Mouse (Mus musculus): Measurements from ENCODE around the gene Rpl38.

Gene Rpl38

DNA sequence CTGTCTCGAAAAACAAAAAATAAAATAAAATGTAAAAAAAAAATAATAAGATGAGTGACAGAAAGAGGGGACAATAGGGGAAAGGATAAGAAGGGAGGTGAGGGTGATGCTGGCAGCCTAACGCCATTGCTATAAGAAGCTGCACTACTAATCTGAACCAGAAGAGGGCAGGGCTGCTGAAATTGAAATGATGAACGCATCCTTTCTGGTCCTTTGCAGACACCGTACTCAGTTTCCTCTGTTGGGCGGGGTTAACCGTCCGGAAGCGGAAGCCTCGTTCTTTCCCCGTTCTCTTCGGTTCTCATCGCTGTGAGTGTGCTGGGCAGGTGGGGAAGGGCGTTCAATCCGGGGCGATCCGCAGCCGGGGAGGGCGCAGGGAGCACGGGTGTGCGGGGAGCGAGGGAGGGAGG, at the start of gene Rpl38:
Rpl38 (plus strand) TSS at position 224 of the 410 bp plus-strand sequence.
- peak; percentile 92 for DNase-seq (ENCODE audit: low spot score)

DNA sequence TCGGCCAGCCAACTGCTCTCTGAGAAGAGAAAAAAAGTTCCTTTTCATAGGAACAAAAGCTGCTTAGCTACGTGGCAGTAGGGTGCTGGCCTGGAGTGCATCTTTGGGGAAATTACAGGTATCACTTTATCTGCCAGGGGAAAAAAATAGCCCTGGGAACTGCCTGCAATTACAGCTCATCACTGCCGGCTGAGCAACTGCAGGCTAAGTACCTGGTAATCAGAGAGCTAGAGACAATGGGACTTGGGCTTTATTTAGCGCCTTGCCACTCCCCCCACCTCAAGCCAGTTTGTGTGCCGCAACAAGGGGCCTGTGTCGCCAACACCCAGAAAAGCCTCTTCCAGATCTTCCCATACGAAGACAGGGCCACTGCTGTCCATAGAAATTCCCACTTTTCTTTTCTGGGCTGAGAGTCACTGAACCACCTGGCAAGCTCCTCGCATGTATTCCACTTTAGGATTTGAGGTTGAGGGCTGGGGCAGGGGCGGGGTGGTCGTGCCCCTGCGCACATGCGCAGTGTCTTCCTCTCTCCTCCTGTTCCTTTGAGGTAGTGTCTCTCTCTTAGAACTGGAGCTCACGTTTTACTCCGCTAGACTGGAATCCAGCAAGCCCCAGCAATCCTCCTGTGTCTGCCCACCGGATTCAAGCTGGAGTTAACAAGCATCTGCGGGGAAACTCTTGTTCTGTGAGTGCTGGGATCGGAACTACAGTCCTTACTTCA, 49.5 kb upstream of the Rpl38 start:
- DNase-seq (ENCODE audit: low spot score): no peak

DNA sequence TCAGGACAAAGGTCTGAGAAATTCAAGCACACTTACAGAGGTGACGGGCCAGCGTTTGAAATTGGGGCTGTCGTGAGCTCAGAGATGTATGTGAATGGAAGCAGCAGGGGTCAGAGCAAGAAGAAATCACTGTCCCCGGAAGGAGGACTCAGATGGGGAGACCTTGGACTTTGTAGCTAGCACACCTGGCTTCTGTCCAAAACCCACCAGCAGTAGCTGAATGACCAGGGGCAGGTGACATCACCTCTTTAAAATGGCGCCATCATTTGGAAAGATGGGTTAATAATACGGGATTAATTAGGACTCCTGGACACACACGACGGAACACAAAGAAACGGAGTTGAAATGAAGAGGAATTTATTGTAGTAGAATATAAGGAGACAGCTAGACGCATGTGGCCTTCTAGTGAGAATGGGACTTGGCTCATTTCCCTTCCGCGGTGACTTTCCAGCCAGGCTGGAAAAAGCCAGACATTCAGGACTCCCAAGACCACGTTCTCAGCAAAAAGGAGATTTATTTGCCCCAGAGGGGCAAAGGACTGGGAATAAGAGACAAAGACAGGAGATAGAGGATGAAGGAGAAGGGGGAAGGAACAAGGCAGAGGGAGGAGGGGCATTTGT, 42.1 kb upstream of the Rpl38 start:
- no peak for DNase-seq (ENCODE audit: low spot score)

DNA sequence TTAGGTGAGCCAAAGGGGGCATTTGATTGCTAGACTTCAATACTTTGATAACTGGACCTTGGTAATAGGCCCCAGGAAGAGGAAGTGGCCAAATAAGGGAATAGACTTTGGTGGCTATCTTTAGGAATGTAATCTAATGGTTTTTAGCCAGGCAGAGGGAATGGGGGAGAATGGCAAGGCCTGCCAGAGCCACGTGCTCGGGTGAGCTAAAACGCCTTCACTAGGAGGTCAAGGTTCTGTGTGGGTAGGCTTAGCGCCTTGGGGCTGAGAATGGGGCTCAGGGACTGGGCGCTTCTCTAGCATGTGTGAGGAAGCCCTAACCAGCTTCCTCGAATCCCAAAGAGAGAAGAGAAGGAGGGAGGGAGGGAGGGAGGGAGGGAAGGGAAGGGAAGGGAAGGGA, 41.3 kb upstream of the Rpl38 start:
- no peak for DNase-seq (ENCODE audit: low spot score)

DNA sequence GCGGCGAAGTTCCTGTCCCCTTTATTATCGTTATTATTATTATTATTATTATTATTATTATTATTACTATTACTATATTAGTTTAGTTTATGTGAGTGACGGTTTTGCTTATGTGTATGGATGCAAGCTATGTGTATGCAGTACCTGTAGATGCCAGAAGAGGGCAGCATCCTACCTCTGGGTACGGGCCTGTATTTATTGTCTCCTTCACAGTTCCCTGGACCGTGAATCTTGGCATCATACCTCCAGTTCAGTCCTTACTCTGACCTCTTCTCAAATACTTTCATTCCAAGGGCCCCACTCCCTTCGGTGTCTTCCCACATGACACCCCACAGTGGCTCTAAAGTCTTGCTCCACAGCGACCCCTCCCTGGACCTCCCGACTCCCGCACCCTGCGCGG, 40.3 kb upstream of the Rpl38 start:
- no peak for DNase-seq (ENCODE audit: low spot score)

DNA sequence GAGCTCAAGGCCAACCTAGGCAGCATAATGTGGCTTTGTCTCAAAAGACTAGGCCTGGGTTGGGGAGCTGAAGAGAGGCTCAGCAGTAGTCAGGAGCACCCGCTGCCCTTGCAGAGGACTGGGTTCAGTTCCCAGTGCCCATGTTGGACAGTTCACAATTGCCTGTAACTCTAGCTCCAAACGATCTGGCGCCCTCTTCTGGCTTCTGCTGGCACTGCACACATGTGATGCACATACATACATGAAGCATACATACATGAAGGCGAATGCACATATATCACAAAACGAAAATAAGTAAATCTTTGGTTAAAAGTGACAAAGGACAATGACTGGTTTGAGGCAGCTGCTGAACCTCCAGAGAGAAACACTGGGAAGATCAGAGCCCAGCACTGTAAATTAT, 38.3 kb upstream of the Rpl38 start:
- DNase-seq (ENCODE audit: low spot score): no peak

DNA sequence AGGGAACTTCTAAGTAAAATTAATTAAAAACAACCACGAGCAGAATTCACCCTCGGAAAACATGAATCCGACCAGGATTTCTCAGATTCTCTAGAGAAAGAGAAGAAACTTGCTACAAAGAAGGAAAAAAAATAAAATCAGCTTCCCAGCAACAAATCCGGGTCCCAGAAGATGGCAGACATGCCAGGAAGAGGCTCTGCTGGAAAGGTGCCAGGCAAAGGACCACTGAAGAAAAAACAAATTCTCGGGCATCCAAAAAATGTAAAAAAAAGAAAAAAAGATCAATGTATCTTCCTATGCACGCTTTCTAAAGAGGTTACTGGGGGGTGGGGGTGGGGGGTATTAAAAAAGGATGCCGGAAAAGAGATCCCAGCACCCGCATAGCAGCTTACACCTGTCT, 36.1 kb upstream of the Rpl38 start:
- no peak for DNase-seq (ENCODE audit: low spot score)

DNA sequence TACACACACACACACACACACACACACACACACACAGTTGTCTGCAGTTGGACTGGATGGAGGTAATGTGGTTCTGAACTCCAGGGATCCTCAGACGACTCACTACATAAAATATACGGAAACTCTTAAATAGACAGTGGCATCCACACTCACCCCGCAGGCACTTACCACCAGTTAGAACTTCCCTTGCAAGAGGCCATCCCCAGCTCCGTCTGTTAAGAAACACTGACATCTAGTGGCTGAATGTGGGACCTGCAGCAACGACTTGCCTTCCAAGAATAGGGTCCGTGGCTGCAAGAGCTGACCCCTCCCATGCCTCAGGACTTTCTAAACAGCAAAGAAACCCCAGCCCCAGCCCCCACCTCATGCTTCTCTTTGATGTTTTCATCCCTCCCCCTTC, 32.0 kb upstream of the Rpl38 start:
- peak; percentile 77 for DNase-seq (ENCODE audit: low spot score)

DNA sequence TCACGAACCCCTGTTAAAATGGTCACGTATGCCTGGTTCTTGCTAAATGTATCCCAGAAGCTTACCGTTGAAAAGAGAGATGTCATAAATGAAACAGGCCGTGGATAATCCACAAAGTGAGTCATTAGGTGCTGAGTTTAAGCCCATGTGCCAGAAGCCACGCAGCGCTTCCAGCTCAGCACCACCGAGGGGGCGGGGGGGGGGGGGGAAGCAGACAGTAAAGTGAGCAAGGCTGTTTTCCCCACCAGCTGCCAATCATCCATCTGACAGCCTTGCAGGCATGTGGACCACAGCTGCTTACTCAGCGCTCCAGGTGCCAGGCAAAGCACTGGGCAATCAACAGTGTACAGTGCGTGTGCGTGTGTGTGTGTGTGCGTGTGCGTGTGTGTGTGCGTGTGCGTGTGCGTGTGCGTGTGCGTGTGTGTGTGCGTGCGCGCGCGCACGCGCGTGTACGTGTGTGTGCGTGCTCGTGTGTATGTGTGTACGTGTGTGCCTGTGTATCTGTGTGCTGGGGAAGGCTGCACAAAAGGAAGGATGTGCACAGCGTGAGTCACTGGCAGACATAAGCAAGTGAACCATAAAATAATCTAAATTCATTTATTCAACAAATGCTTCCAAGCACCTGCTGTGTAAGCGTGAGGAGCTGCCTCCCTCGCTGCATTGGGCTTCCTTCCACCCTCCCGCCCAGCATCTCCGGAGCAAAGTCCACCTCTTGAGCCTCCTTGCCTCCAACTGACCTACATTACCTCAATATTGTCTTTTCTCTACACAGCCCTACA, 31.4 kb upstream of the Rpl38 start:
- DNase-seq (ENCODE audit: low spot score): no peak

DNA sequence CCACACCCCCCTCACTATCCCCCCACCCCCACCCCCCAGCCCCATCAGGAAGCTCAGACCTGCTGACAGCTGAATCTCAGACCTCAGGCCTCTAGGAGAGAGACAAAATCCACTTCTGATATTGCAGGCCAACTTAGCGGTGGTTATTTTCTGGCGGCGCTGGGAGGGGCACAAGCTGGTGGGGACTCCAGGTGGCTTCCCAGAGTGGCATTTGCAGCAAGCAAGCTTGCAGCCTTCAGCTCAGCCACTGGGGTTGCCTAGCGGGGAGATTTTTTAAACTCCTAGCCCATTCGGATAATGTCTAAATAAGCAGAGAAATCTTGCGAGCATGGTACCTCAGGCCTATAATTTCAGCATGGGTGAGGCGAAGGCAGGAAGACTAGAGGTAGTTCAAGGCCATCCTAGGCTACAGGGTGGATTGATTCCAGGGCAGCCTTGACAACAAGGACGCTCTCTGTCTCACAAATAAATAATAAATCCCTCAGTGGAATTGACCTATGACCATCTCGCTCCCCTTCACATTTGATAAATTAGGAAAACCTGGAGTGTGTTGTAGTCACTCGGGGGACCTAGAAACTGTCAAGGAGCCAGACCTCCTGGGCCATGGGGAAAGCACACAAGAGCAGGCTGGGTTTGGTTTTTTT, 29.6 kb upstream of the Rpl38 start:
- no peak for DNase-seq (ENCODE audit: low spot score)

DNA sequence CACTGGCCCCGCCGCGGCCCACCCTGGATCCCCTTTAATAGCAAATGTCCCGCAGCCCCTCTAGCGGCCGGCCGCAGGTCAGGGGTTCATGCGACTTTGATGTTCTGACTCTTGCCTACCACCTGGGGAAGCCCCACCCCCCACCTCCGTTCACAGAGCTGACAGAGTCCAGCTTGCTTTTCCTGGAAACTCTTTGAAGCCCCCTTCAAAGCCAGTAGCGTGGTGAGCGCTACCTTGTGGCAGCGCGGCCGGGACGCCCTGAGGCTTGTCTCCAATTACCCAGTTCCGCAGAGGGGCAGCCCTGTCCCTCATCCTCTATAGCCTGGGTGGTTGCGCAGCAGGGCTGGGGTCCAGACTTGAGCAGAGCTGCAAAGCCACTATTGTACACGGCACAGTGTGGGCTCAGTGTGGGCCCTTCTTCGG, 28.6 kb upstream of the Rpl38 start:
- DNase-seq (ENCODE audit: low spot score): no peak

DNA sequence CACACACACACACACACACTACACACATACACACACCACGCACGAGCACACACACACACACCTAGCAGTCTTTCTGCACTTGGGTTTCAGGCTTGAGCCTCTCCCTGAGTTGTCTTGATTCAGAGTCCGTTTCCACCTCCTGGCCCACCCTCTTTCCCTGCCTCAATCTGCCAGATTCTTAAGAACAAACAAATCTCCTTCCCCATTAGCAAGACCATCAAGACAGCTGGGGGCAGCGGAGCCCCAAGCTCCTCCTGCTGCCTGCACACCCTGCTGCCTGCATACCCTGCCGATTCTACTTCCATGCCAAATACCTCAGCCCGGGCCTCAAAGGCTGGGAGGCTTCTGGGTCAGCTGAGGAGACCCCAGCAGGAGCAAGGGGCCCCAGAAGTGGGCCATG, 27.7 kb upstream of the Rpl38 start:
- DNase-seq (ENCODE audit: low spot score): no peak

DNA sequence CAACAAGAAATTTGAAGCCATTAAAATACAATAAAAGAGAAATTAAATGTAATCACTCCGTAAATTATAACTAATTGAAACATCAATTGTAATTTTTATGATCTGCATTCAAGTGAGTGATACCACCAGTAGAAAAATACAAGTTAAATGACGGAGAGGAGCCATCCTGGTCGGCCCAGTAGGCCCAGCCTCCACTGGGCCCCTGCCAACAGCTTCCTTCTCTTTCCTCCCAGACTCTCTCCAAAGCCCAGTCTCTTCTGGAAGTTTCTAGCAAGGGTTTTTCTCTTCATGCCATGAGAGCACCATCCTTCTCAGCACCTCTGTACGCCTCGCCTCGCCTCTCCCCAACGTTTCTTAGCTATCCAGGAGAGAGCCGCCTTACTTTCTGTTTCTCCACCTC, 27.2 kb upstream of the Rpl38 start:
- no peak for DNase-seq (ENCODE audit: low spot score)

DNA sequence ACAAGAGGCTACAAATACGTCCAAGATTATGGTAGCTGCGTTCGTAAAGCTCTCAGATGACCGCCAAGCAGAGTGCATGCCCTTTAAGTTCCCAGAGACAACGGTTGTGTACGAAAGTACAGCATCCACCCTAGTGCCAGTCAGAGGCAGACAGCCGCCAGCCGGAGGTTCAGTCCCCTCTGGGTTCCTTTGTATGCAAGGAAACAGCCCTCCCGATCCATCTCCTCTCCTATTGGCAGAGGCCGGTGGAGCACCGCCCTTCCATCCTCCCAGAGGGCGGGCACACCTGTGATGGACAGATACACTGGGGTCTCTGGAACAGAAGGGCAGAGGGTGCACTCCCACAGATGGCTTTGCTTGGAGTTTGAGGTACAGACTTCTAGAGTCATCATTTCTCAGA, 26.1 kb upstream of the Rpl38 start:
- DNase-seq (ENCODE audit: low spot score): no peak

DNA sequence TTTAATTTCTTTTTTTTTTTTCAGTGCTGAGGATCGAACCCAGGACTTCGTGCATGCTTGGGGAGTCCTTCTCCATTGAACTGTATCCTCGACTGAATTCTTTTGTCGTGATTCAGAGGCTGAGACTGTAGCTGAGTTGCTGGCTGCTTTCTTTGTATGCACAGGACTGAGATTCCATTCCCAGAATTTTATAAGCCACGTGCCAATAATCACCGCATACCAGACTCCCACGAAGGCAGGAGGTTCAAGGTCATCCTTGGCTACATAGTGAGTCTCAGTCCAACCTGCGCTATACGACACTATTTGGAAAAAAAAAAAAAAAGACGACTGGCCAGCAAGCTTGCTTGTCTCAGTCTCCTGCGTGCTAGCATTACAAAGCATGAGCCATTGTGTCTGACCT, 25.4 kb upstream of the Rpl38 start:
- DNase-seq (ENCODE audit: low spot score): no peak

DNA sequence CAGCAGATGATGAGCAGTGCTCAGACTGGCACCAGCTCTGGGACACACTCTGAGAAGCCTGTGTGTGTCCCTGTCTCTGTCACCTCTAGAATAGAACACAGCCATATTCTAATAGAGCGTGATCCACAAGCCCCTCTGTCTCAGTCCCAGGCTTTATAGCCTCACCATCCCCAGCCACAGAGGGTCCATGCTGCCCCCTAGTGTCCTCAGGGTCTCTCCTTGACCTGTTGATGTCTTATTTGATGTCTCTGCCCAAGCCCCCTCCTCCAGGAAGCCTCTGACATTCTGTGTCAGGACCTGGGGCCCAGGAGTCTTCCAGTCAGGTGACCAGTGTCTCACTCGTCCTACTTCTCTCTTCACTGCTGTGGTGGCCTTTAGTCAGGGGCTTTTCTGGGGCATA, 24.2 kb upstream of the Rpl38 start:
- no peak for DNase-seq (ENCODE audit: low spot score)

DNA sequence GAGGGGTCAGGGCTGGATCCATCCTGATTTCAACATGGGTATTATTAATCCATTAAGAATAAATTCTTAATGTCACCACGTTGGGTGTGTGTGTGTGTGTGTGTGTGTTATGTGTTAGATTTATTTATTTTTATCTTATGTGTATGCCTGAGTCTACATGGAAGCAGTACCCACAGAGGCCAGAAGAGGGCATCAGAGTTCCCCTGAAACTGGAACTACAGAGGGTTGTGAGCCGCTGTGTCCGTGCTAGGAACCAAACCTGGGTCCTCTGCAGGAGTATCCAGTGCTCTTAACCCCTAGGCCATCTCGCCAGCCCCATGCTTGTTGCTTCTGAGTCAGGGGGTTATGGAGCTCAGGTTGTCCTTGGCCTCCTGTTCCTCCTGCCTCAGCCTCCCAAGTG, 18.8 kb upstream of the Rpl38 start:
- DNase-seq (ENCODE audit: low spot score): no peak

DNA sequence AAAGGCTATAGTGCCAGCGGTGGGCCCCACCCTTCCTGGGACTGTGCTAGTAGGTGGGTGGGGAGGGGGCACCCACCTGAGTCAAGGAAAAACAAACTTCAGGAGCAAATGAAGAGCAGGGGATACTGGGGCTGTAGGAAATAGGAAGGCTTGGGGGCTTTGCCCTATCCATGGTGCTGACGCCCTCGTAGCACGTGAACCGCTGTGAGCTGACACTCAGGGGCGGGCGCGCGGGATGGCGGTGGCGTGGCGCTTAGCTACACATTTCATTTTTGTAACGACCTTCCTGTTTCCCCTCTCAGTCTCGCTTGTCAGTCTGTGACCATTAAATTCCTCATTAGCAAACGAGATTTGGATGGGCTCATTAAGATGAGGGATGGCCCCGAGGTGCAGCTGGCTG, 15.8 kb upstream of the Rpl38 start:
- no peak for DNase-seq (ENCODE audit: low spot score)

DNA sequence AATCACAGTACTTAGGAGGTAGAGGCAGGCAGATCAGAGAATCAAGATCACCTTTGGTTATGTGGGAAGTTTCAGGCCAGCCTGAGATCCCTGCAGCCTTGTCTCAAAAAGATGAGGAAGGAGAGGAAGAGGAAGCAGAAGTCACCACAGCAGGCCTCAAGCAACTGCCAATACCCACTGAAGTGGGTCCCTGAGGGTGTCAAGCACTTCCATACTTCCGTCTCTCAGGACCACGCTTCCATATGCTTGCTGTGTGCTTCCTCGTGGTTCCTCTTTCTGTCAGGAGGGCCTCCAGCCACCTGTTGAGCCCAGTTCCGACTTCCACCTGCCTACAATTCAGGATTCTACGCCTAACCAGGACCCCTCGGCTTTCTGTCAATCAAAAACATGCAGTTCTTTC, 14.7 kb upstream of the Rpl38 start:
- no peak for DNase-seq (ENCODE audit: low spot score)

DNA sequence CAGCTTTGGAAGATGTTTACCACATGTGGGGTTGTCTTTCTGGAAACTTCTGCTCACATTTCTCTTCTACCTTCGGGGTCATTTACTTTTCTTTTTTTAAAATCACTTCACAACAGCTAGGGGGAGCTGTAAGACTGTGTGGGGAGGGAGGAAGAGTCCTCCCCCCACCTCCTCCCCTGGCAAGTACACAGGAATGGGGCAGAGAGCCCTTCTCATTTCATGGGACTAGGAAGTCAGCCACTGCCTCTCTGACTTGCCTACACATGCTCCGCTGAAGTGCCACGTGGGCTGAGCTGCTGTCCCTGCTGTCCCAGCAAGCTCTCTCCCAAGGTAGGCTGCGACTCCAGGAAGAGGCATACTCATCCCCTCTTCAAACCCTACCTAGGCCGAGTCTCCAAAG, 13.8 kb upstream of the Rpl38 start:
- no peak for DNase-seq (ENCODE audit: low spot score)

DNA sequence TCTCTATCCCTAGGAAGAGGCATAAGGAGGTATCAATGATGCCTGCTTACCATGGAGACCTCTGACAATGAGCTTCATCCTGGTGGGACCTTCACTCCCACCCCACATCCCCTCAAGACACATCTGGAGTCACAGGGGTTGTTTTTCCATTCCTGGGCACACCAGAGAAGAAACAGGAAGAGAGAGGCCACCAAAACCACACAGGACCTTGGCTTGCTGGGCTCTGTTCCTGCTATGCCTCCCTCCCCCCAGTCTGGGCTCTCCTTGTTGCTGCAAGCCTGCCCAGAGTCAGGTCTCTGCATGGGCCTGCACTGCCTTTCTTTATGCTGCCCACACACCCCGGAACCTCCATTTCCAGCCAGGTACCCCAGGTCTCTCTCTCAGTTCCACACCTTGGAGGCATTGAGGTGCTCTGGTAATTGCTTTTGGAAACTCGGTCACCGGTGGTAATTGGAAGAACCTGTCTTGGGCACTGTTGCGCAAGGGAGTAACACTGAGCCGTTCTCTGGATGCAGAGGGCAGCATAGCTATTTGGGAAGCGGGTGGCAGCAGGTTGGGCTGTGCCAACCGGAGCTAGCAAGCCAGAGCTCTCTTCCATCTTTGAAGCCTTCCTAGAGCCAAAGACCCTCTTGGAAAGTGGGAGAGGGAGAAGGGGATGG, 12.8 kb upstream of the Rpl38 start:
- no peak for DNase-seq (ENCODE audit: low spot score)

DNA sequence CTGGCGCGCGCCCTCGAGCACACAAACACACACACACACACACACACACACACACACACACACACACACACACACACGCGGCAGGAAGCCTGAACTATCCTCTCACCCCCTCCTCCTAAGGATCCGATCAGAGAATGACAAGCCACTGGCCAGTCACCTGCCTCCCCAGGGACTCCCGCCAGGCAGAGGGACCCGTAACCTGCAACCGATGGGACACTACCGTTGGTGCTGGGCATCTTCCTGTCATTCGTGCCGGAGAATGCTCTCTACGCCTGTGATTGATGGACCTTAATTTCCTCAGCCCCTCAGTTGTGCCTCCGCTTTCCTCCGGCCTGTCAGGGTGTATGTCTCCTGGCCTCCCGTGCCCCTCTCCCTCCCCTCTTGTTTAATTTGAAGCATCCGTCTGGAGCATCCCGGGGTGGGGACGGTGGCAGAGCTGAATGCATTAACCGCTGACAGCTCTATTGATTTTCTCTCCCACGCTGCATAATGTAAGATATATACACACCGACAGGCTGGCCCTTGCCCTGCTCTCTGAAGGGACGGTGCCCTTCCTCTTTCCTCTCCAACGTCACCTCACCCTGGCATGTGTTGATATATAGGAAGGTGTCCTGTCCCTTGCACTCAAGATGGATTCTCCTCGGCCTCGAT, 11.2 kb upstream of the Rpl38 start:
- no peak for DNase-seq (ENCODE audit: low spot score)
